Mouse (Mus musculus) frontal cortex, postnatal 36 days (tissue): ENCODE results near the gene H2bfm.
A peak's percentile ranks its signal among the peaks of the same experiment; 100 is the strongest.
"Not testable (repeated sequence)": the region's sequence is repeated elsewhere in the genome, so short reads cannot be mapped to it uniquely, and the experiment has no call there.

ENCODE experiments used
- DNase-seq, 2 experiments: peaks; one replicate each; pipeline ENCODE4 v3.0.0; 2022; ENCODE audit warnings: low spot score in 2 of 2

Gene H2bfm

DNA sequence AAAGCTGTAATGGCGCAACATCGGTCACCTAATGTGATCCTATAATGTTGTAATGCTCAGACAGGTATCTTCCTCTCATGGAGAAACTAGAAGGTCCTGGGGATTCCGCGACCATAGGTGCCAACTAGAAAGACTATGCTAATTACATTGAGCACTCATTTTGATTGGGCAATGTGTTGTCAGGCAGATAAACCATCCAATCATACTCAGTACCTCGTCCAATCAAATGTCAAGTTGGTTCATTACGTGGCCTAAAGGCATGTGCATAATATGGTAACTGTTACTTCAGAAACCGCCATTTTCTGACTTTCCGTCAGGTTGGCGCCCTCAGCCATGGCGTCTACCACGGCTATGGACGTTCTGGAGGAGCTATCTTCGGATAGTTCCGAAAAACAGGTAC lies at the start of gene H2bfm:
Gene H2bfm (plus strand): TSS at position 295 of the 400 bp plus-strand sequence.
- DNase-seq: no peak

- DNase-seq: peak; percentile 2 to 36
Observed at GRCm38 (mm10) chrX:136895757-136896156, 31.4 kb upstream of the H2bfm start.

- no peak for DNase-seq
Observed at GRCm38 (mm10) chrX:136904369-136904768, 22.8 kb upstream of the H2bfm start.

- DNase-seq: no peak
Observed at GRCm38 (mm10) chrX:136925863-136926262, 1.3 kb upstream of the H2bfm start.

DNA sequence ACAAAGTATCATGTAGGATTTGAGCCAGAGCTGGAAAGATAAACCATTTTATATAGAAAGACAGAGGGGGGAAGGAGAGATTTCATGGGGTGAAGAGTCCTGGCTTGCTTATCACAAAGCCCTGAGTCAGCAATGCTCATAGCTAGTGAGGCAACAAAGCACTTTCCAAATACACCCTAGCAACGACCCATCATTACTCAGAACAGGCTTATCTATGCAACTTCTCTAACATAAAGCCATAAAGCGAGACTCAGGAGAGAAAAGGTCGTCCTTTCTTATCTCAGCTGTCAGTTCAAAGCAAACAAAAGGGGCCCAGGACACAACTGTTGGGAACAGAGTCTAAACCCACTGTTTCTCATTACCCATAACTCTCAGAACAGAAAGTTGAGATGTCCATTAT lies 10.9 kb downstream of the H2bfm start:
- DNase-seq: no peak

DNA sequence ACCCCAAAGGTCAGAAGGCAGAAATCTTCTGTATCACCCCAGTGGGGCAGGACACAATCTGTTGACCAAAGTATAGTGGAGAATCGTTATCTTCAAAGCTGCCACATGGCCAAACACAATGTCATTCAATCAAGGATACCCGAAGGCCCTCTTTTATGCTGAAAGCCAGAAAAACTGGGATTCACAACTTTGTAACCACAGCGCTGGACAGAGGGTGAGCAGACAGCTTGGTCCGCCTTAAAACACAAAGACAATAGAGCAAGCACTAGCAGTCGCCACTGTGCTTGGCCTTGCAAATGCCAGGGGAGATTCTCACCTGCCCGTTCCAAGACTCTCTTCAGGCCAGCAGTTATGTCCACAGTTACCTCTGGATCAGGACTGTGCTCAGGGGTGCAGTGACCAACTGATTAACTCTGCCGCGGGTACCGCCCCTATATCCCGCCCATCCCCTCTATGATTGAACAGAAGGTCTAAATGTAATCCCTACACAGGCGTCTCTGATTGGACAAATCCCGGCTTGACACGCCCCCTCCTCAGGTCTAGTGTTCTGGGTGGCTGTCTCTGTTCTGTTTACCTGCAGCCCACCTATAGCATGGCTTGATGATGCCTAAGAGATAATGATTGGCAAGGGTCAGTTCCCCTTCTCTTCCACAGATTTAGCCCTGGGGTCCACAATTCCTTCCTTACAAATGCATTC lies 30.6 kb downstream of the H2bfm start:
- DNase-seq: peak; percentile 63 to 78

GRCm38 (mm10) chrX:136958300-136958699 lies 31.2 kb downstream of the H2bfm start:
- DNase-seq: not testable (repeated sequence)

DNA sequence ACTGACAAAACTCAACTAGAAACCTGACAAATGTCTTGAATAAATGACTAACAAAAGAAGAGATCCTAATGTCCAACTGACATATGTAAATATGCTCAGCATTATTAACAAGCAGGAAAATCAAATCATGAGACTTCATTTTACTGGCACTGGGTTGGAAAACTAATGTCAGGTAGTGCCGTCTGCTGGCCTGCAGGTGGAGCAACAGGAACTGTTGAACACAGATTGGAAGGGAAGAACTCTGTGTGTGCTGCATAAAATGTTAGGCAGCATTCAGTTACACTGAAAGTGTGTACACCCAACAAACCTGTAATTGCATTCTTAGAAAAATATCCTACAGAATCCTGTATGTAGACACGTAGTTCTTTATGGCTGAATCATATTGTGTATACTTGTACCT lies 32.6 kb downstream of the H2bfm start:
- DNase-seq: peak in 1 of 2 experiments; percentile 5

DNA sequence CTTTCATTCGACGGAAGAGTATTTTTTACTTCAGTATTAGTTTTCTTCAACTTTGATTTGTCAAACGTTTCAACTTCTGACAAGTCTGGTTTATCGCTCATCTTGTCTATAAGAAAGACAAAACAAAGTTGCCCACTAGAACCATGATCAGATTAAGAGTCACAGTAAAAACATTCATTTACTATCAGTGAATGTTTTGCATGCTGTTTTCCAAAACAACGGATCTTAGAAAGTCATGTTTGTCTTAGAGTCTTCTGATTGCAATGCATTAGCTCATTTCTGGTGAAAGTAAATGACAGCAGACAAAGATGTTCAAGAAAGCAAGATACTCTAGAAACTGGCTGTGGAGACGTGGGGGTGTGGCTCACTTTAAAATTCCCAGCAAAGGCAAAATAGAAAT lies 48.3 kb downstream of the H2bfm start, which contains the start of gene Tmsb15b2:
Gene Tmsb15b2 (minus strand): TSS at position 101 of the 400 bp plus-strand sequence.
- not testable (repeated sequence) for DNase-seq

GRCm38 (mm10) chrX:136976424-136977084 lies 49.4 kb downstream of the H2bfm start, which contains the start of the genes Tmsb15l and Tmsb15b1:
TSS of gene Tmsb15l (minus strand) at chrX:136976869.
TSS of gene Tmsb15b1 (minus strand) at chrX:136976874.
- DNase-seq: peak in 1 of 2 experiments; percentile 76
